Mouse (Mus musculus) neural tube, embryonic 11.5 days (tissue): ENCODE measurements at regions not wholly inside any gene's neighbourhood (a gene's known extent, or its start where the extent isn't known, plus 50 kb on each side); places are given as distances from the start of the nearest gene placed in this dataset.

Experiments used
- ATAC-seq: fragments of 200-750 bp; cut with Nextera tagmentation; 2 replicates; pipeline ENCODE4 v1.8.0; 2017; ENCODE audit warnings: moderate number of reproducible peaks, mild to moderate bottlenecking, moderate TSS enrichment, moderate library complexity; ENCODE audit not compliant: insufficient read depth, low FRiP score, low TSS enrichment
- DNase-seq: peaks from one replicate; pipeline ENCODE4 v3.0.0-alpha.2; 2015; ENCODE audit warnings: low spot score
- H3K27ac ChIP-seq: fragments of 300-500 bp; sonication (generic); 2 replicates; pipeline ENCODE4 v1.5.1; 2014; ENCODE audit warnings: low read depth, mild to moderate bottlenecking, low read length
- H3K27me3 ChIP-seq: fragments of 300-500 bp; sonication (generic); 2 replicates; pipeline ENCODE4 v1.6.1; 2014; ENCODE audit warnings: mild to moderate bottlenecking, low read length, mixed read lengths; ENCODE audit not compliant: control insufficient read depth, insufficient read depth
- H3K36me3 ChIP-seq: fragments of 300-500 bp; sonication (generic); 2 replicates; pipeline ENCODE4 v1.6.1; 2014; ENCODE audit warnings: mild to moderate bottlenecking, low read length, moderate library complexity, mixed read lengths; ENCODE audit not compliant: control insufficient read depth, insufficient read depth
- H3K4me1 ChIP-seq: fragments of 300-500 bp; sonication (generic); 2 replicates; pipeline ENCODE4 v1.6.1; 2014; ENCODE audit warnings: low read length, mixed read lengths; ENCODE audit not compliant: control insufficient read depth, insufficient read depth
- H3K4me2 ChIP-seq: fragments of 300-500 bp; sonication (generic); 2 replicates; pipeline ENCODE4 v1.6.1; 2014; ENCODE audit warnings: low read depth, mild to moderate bottlenecking, moderate library complexity
- H3K4me3 ChIP-seq: fragments of 300-500 bp; sonication (generic); 2 replicates; pipeline ENCODE4 v1.5.1; 2014; ENCODE audit warnings: low read depth, low read length
- H3K9ac ChIP-seq: fragments of 300-500 bp; sonication (generic); 2 replicates; pipeline ENCODE4 v1.6.1; 2014; ENCODE audit warnings: mild to moderate bottlenecking, low read length
- H3K9me3 ChIP-seq: fragments of 300-500 bp; sonication (generic); 2 replicates; pipeline ENCODE4 v1.6.1; 2016; ENCODE audit warnings: low read length; ENCODE audit not compliant: control insufficient read depth
- WGBS: fragments of 180-500 bp; shearing (Covaris S2); extraction: QIAGEN DNeasy Blood & Tissue Kit; methylation state at CpG from one replicate; pipeline ENCODE4 v1.1.7; 2014; 5-methylcytosine and 5-hydroxymethylcytosine counted together

DNA sequence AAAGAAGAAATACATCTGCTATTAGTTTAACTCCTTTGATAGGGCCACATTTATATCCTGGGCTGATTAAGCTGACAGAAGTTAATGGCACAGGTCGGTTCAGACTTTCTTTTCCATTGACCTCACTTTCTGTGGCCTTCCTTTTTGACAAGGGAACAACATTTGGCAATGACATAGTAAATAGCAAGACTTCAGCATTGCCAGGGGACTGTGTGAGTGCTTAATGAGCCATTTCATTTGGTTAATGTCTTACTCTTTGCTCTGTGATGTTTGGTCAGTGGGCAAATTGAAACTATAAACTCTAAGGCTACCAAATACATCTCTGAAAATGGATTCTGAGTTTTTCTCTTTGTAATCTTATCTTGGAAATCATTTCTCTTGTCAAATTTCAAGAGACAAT is 1405.9 kb downstream of the Nxph1 start:
- Histone ChIP-seq H3K27ac (no peak overlapping the region), H3K4me1 (no peaks in the 10 kb centered on the region), H3K4me2 (no peak overlapping the region), H3K9me3 (no peaks in the 10 kb centered on the region), H3K27me3 (no peaks in the 10 kb centered on the region), H3K4me3 (no peak overlapping the region), H3K9ac (no peak overlapping the region), H3K36me3 (no peaks in the 10 kb centered on the region)
- WGBS: 58% methylated on average over 1 of the region's 1 CpGs
- no peak for ATAC-seq
- no peak for DNase-seq

GRCm38 (mm10) chr6:10365138-10365537 is 1416.9 kb downstream of the Nxph1 start:
- Histone ChIP-seq H3K4me3 (no peak overlapping the region), H3K27ac (no peak overlapping the region)
- no peak for DNase-seq

DNA sequence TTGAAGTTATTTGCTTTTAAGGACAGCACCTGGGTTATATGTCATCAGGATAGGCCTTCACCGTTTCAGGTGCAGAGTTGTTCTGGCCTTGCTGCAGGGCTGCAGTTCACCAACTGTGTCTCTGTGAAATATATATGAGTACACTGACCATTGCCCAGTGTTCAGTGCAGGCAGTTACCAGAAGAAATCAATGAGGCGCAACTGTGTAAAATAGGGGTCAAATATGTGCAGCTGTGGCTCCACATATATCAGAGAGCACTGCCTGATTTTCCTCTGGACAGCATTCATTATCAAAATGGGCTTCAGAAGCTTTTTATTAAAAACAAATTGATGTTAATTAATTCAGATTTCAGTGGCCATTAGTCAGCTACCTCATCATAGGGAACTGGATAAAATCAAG is 1426.2 kb downstream of the Nxph1 start:
- ATAC-seq: peak; percentile 65; the same call in 1 of the 2 replicates
- H3K9ac ChIP-seq: no peak overlapping the region
- WGBS: 68% methylated on average over 2 of the region's 2 CpGs

More at GRCm38 (mm10) chr6:10365138-10365537, 1416.9 kb downstream of the Nxph1 start:
- H3K9ac ChIP-seq: no peak overlapping the region
- no peaks in the 10 kb centered on the region for H3K9me3 ChIP-seq
- H3K36me3 ChIP-seq: no peaks in the 10 kb centered on the region
- no peak overlapping the region for H3K4me2 ChIP-seq
- H3K27me3 ChIP-seq: no peaks in the 10 kb centered on the region
- ATAC-seq: no peak
- no peaks in the 10 kb centered on the region for H3K4me1 ChIP-seq

GRCm38 (mm10) chr6:10424636-10425035 is 1476.4 kb downstream of the Nxph1 start:
- DNase-seq (no peak), ATAC-seq (no peak)
- no peak overlapping the region for H3K4me3 ChIP-seq
- no peak overlapping the region for H3K4me2 ChIP-seq
- H3K9me3 ChIP-seq: no peaks in the 10 kb centered on the region
- no peak overlapping the region for H3K9ac ChIP-seq
- no peaks in the 10 kb centered on the region for H3K4me1 ChIP-seq
- H3K36me3 ChIP-seq: no peaks in the 10 kb centered on the region
- H3K27me3 ChIP-seq: no peaks in the 10 kb centered on the region
- H3K27ac ChIP-seq: no peak overlapping the region
- WGBS: 61% methylated on average over 2 of the region's 2 CpGs

More for the DNA sequence above, 1426.2 kb downstream of the Nxph1 start:
- no peak for DNase-seq
- Histone ChIP-seq H3K27me3 (no peaks in the 10 kb centered on the region), H3K4me3 (no peak overlapping the region), H3K27ac (no peak overlapping the region), H3K36me3 (no peaks in the 10 kb centered on the region), H3K4me1 (no peaks in the 10 kb centered on the region), H3K9me3 (no peaks in the 10 kb centered on the region), H3K4me2 (no peak overlapping the region)

DNA sequence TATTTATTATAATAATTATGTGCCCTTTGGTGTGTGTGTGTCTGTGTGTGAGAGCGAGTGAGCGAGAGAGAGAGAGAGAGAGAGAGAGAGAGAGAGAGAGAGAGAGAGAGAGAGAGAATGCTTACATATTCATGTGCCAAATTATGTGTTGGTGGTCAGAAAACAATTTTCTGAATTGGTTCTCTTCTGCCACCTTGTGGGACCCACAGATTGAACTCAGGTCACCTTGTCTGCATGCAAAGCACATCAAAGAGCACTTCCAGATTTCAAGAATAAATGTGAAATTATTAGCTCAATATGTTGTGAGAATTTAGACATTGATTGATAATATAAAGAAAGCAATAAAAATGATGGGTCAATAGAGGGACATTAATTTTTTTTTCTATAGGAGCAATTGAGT is 1477.3 kb downstream of the Nxph1 start:
- H3K9ac ChIP-seq: no peak overlapping the region
- DNase-seq (no peak), ATAC-seq (no peak)
- no peak overlapping the region for H3K4me3 ChIP-seq
- H3K27ac ChIP-seq: no peak overlapping the region
- H3K27me3 ChIP-seq: no peaks in the 10 kb centered on the region
- H3K4me2 ChIP-seq: no peak overlapping the region
- no peaks in the 10 kb centered on the region for H3K9me3 ChIP-seq
- WGBS: 81% methylated on average over 2 of the region's 2 CpGs
- H3K36me3 ChIP-seq: no peaks in the 10 kb centered on the region
- no peaks in the 10 kb centered on the region for H3K4me1 ChIP-seq

DNA sequence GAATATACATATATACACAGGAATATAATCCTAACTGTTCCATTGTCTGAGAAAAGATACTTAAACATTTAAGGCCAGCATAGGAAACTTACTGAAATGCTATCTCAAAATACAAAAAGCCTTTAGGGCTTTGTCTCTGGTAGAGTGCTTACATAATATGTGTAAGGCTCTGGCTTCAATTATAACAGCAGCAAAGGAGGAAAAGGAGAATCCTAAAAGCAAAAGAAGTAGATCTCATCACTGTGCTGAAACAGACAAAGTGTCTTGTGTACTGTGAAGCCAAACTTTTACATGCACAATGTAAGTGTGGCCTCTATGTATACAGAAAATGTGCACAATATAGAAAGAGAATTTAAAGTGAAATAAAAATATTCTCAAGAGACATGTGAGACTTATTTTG is 1464.1 kb downstream of the Ndufa4 start:
- Histone ChIP-seq H3K27me3 (no peaks in the 10 kb centered on the region), H3K9ac (no peak overlapping the region), H3K4me1 (no peaks in the 10 kb centered on the region), H3K4me2 (no peak overlapping the region), H3K4me3 (no peak overlapping the region), H3K36me3 (no peaks in the 10 kb centered on the region), H3K9me3 (no peaks in the 10 kb centered on the region), H3K27ac (no peak overlapping the region)
- DNase-seq: no peak
- no peak for ATAC-seq

DNA sequence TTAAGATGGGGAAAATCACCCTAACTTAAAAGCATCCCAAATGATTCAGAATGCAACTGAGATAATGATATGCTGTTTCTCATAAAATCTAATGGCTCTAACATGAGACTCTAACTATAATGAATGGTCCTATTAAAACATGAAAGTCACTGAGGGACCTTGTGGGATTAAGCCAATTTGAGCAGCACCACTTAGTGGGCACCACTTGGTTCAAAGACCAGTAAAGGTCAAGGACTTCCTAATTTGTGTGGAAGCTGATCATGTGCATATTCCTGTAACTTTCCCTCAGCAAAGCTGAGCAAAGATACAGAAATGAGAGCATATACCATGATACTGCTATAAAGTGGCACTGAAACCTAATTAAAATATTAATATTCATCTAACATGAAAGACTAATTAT is 1451.3 kb downstream of the Ndufa4 start:
- DNase-seq: no peak
- no peaks in the 10 kb centered on the region for H3K27me3 ChIP-seq
- H3K27ac ChIP-seq: no peak overlapping the region
- H3K9ac ChIP-seq: no peak overlapping the region
- no peak overlapping the region for H3K4me3 ChIP-seq
- no peak for ATAC-seq
- no peak overlapping the region for H3K4me2 ChIP-seq
- no peaks in the 10 kb centered on the region for H3K4me1 ChIP-seq
- no peaks in the 10 kb centered on the region for H3K36me3 ChIP-seq
- H3K9me3 ChIP-seq: no peaks in the 10 kb centered on the region

DNA sequence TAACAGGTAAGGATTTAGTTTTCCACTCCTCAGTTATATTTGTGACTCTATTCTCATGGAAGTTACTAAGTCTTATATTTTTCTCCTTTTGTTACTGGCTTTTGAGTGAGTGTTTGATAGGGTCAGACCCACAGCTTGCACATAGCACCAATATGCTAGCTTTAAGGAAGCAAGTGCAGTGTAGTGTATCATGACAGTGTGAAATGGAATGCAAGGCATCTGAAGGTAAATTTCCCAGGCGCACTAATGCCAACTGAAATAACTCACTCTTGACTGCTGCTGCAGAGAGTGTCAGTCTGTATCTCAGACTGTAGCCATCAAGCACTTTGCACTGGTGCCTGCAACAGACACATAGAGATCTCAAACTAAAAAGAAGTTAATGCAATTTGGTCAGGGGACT is 1438.3 kb downstream of the Ndufa4 start:
- Histone ChIP-seq H3K36me3 (no peaks in the 10 kb centered on the region), H3K9me3 (no peaks in the 10 kb centered on the region), H3K27me3 (no peaks in the 10 kb centered on the region), H3K9ac (no peak overlapping the region), H3K4me1 (no peaks in the 10 kb centered on the region), H3K4me2 (no peak overlapping the region), H3K27ac (no peak overlapping the region), H3K4me3 (no peak overlapping the region)
- DNase-seq: no peak
- WGBS: 57% methylated on average over 1 of the region's 1 CpGs
- ATAC-seq: no peak
